Mouse (Mus musculus) stomach, embryonic 14.5 days (tissue): ENCODE results near the gene Asl. TPM values are rescaled to one million over a fixed set of nuclear protein-coding genes. Genes with fewer than 3 reads are reported as not detected.
A peak's percentile ranks its signal among the peaks of the same experiment; 100 is the strongest.

ENCODE experiments used
- ATAC-seq: fragments of 200-750 bp; cut with Nextera tagmentation; 2 replicates; pipeline ENCODE4 v1.8.0; 2017; ENCODE audit warnings: low read depth, moderate TSS enrichment; ENCODE audit not compliant: insufficient number of reproducible peaks, insufficient read depth, low FRiP score
- H3K27ac ChIP-seq: fragments of 300-500 bp; sonication (generic); 2 replicates; pipeline ENCODE4 v1.5.1; 2014; ENCODE audit warnings: mild to moderate bottlenecking, low read length, moderate library complexity, mixed read lengths
- H3K27me3 ChIP-seq: fragments of 300-500 bp; sonication (generic); 2 replicates; pipeline ENCODE4 v1.6.1; 2014; ENCODE audit warnings: low read length, control low read depth, mixed read lengths; ENCODE audit not compliant: control insufficient read depth, insufficient read depth
- H3K36me3 ChIP-seq: fragments of 300-500 bp; sonication (generic); 2 replicates; pipeline ENCODE4 v1.6.1; 2014; ENCODE audit warnings: mild to moderate bottlenecking, control low read depth, low read length, moderate library complexity, mixed read lengths; ENCODE audit not compliant: control insufficient read depth, insufficient read depth
- H3K4me1 ChIP-seq: fragments of 300-500 bp; sonication (generic); 2 replicates; pipeline ENCODE4 v1.6.1; 2014; ENCODE audit warnings: low read length, control low read depth, mixed read lengths; ENCODE audit not compliant: control insufficient read depth, insufficient read depth
- H3K4me2 ChIP-seq: fragments of 300-500 bp; sonication (generic); replicated peaks from 2 replicates; pipeline ENCODE4 v1.6.1; 2014; ENCODE audit warnings: low read depth, low read length, control low read depth
- H3K4me3 ChIP-seq: fragments of 300-500 bp; sonication (generic); 2 replicates; pipeline ENCODE4 v1.5.1; 2014; ENCODE audit warnings: low read depth, low read length, control low read depth
- H3K9ac ChIP-seq: fragments of 300-500 bp; sonication (generic); replicated peaks from 2 replicates; pipeline ENCODE4 v1.6.1; 2014; ENCODE audit warnings: low read depth, mild to moderate bottlenecking, control low read depth, low read length, moderate library complexity, mixed read lengths
- H3K9me3 ChIP-seq: fragments of 300-500 bp; sonication (generic); 2 replicates; pipeline ENCODE4 v1.6.1; 2016; ENCODE audit warnings: low read depth, low read length, control low read depth; ENCODE audit not compliant: control insufficient read depth
- WGBS: fragments of 180-500 bp; shearing (Covaris S2); extraction: QIAGEN DNeasy Blood & Tissue Kit; methylation state at CpG from one replicate; pipeline ENCODE4 v1.1.7; 2014; 5-methylcytosine and 5-hydroxymethylcytosine counted together
- polyA plus RNA-seq: library from polyadenylated mRNA; unstranded; fragments of >200 nt; fragmentation: Nextera tagmentation; extraction: Ambion mirVana; gene quantifications from 2 replicates; pipeline ENCODE4 v1.2.1, GENCODE M21; 2014

The Asl gene
- polyA plus RNA-seq, 1 experiment from 2014 or later = 35.1 TPM

- no peaks in the 10 kb centered on the region for H3K9me3 ChIP-seq
- H3K27ac ChIP-seq = no peak overlapping the region
- no peaks in the 10 kb centered on the region for H3K36me3 ChIP-seq
- no peaks in the 10 kb centered on the region for H3K4me1 ChIP-seq
- no peaks in the 10 kb centered on the region for H3K27me3 ChIP-seq
- H3K4me3 ChIP-seq = no peak overlapping the region
- H3K9ac ChIP-seq = no peak overlapping the region
- H3K4me2 ChIP-seq = no peak overlapping the region
- WGBS = 70% methylated on average over 2 of the region's 2 CpGs
- no peak for ATAC-seq
Measured at GRCm38 (mm10) chr5:130063760-130064159, 34.7 kb upstream of the Asl start.

- H3K27ac ChIP-seq = no peak overlapping the region
- H3K4me3 ChIP-seq = no peak overlapping the region
- no peak overlapping the region for H3K4me2 ChIP-seq
- H3K9me3 ChIP-seq = no peaks in the 10 kb centered on the region
- H3K27me3 ChIP-seq = no peaks in the 10 kb centered on the region
- no peaks in the 10 kb centered on the region for H3K36me3 ChIP-seq
- ATAC-seq = no peak
- 74% methylated on average over 2 of the region's 2 CpGs for WGBS
- no peak overlapping the region for H3K9ac ChIP-seq
- H3K4me1 ChIP-seq = no peaks in the 10 kb centered on the region
Measured at GRCm38 (mm10) chr5:130062096-130062495, 33.0 kb upstream of the Asl start.

- Histone ChIP-seq H3K4me2 (no peak overlapping the region), H3K4me3 (no peak overlapping the region), H3K27me3 (no peaks in the 10 kb centered on the region), H3K9ac (no peak overlapping the region), H3K27ac (no peak overlapping the region), H3K4me1 (no peaks in the 10 kb centered on the region), H3K9me3 (no peaks in the 10 kb centered on the region), H3K36me3 (no peaks in the 10 kb centered on the region)
- ATAC-seq = no peak
- WGBS = 84% methylated on average over 4 of the region's 4 CpGs
Measured at GRCm38 (mm10) chr5:130060329-130060665, 31.2 kb upstream of the Asl start.

- Histone ChIP-seq H3K9ac (no peak overlapping the region), H3K27me3 (no peaks in the 10 kb centered on the region), H3K36me3 (no peaks in the 10 kb centered on the region), H3K9me3 (no peaks in the 10 kb centered on the region), H3K4me2 (no peak overlapping the region), H3K27ac (no peak overlapping the region), H3K4me1 (no peaks in the 10 kb centered on the region), H3K4me3 (no peak overlapping the region)
- whole genome bisulfite sequencing = 68% methylated on average over 12 of the region's 12 CpGs
- peak; percentile 44; the same call in 1 of the 2 replicates for ATAC-seq
Measured at GRCm38 (mm10) chr5:130059413-130060328, 30.6 kb upstream of the Asl start.

GRCm38 (mm10) chr5:130056303-130056702 lies 27.3 kb upstream of the Asl start:
- Histone ChIP-seq H3K9ac (no peak overlapping the region), H3K9me3 (no peaks in the 10 kb centered on the region), H3K4me2 (no peak overlapping the region), H3K4me3 (no peak overlapping the region), H3K36me3 (no peaks in the 10 kb centered on the region), H3K4me1 (no peaks in the 10 kb centered on the region), H3K27me3 (no peaks in the 10 kb centered on the region), H3K27ac (no peak overlapping the region)
- WGBS = 86% methylated on average over 2 of the region's 2 CpGs
- no peak for ATAC-seq

- H3K27me3 ChIP-seq = no peaks in the 10 kb centered on the region
- 80% methylated on average over 4 of the region's 4 CpGs for WGBS
- H3K9ac ChIP-seq = no peak overlapping the region
- no peaks in the 10 kb centered on the region for H3K36me3 ChIP-seq
- H3K9me3 ChIP-seq = no peaks in the 10 kb centered on the region
- no peak overlapping the region for H3K4me2 ChIP-seq
- H3K4me3 ChIP-seq = no peak overlapping the region
- ATAC-seq = no peak
- H3K27ac ChIP-seq = no peak overlapping the region
- H3K4me1 ChIP-seq = no peaks in the 10 kb centered on the region
Measured at GRCm38 (mm10) chr5:130055688-130056087, 26.6 kb upstream of the Asl start.

GRCm38 (mm10) chr5:130052955-130053354 lies 23.9 kb upstream of the Asl start:
- Histone ChIP-seq H3K9me3 (no peaks in the 10 kb centered on the region), H3K27me3 (no peaks in the 10 kb centered on the region), H3K4me1 (peaks cover 12% of the 10 kb centered on the region), H3K4me2 (no peak overlapping the region), H3K4me3 (no peak overlapping the region), H3K27ac (no peak overlapping the region), H3K9ac (no peak overlapping the region), H3K36me3 (peaks cover 3% of the 10 kb centered on the region; the same call in 1 of the 2 replicates)
- no peak for ATAC-seq
- 89% methylated on average over 6 of the region's 6 CpGs for WGBS

- H3K4me1 ChIP-seq = peaks cover 12% of the 10 kb centered on the region
Measured at GRCm38 (mm10) chr5:130052510-130052909, 23.5 kb upstream of the Asl start.

More at GRCm38 (mm10) chr5:130052510-130052909, 23.5 kb upstream of the Asl start:
- ATAC-seq = no peak
- H3K9ac ChIP-seq = no peak overlapping the region
- H3K4me2 ChIP-seq = no peak overlapping the region
- H3K4me3 ChIP-seq = no peak overlapping the region
- no peaks in the 10 kb centered on the region for H3K9me3 ChIP-seq
- no peaks in the 10 kb centered on the region for H3K27me3 ChIP-seq
- no peak overlapping the region for H3K27ac ChIP-seq
- WGBS = 79% methylated on average over 5 of the region's 5 CpGs
- H3K36me3 ChIP-seq = peaks cover 3% of the 10 kb centered on the region
